Mouse (Mus musculus) neural tube, embryonic 12.5 days (tissue): ENCODE data around the gene Etfrf1. TPM values are rescaled to one million over a fixed set of nuclear protein-coding genes. Genes with fewer than 3 reads are reported as not detected.

ENCODE experiments used
- polyA plus RNA-seq: library from polyadenylated mRNA; unstranded; fragments of >200 nt; fragmentation: Nextera tagmentation; extraction: Ambion mirVana; gene quantifications from 2 replicates; pipeline ENCODE4 v1.2.1, GENCODE M21; 2016

Gene Etfrf1
- polyA plus RNA-seq, 1 experiment from 2014 or later: 34.7 TPM

Other genes starting within 250 kb of the Etfrf1 start
- 85.1 and 92.6 TPM in 2 replicates for gene Bcat1, start 134.9 kb upstream of the Etfrf1 start, polyA plus RNA-seq
- 1.9 and 2.4 TPM in 2 replicates for gene Lrmp, start 95.5 kb upstream of the Etfrf1 start, polyA plus RNA-seq
- 0.59 and 0.60 TPM in 2 replicates for gene Casc1, start 129 bp upstream of the Etfrf1 start, polyA plus RNA-seq
- gene Kras, start 39.1 kb downstream of the Etfrf1 start, polyA plus RNA-seq: 102 and 114 TPM in 2 replicates